ENCODE assay signal across 8 mouse cellular contexts in the genomic region with DNA sequence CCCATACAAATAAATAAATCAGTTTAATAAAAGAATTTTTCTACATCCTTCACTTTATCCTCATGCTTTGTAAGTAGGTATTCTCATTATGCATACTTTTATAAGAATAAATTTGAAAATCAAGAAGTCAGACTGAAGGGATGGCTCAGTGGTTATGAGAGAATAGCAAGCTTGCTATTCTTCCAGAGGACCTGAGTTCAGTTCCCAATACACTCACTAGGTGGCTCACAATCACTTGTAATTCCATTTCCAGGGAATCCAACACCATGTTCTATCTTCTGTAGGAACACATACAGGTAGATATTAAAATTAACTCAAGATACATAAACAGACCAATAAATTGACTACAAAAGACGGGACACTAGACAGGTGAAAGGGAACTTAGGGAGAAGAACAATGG. TPM values are rescaled to one million over a fixed set of nuclear protein-coding genes. Genes with fewer than 3 reads are reported as not detected.
A peak's percentile ranks its signal among the peaks of the same experiment; 100 is the strongest.
DNase-seq lines count a peak whose midpoint lies in the region; ATAC-seq and TF ChIP-seq lines count a peak whose summit lies in the region.

No protein-coding gene starts in this region.

- H3K27ac ChIP-seq in MEL (ENCODE audit: control insufficient read depth, low read depth, low read length) = no peak overlapping the region
- no peak overlapping the region for H3K27ac ChIP-seq in intestine, embryonic 15.5 days
- H3K27ac ChIP-seq in lung, embryonic 14.5 days (ENCODE audit: low read depth) = no peak overlapping the region

- H3K4me2 ChIP-seq in intestine, embryonic 15.5 days (replicated peaks) = no peak overlapping the region
- no peak overlapping the region for H3K4me2 ChIP-seq in lung, embryonic 14.5 days

- H3K9me3 ChIP-seq in MEL (replicated peaks; ENCODE audit: insufficient read depth, low read length) = no peaks in the 10 kb centered on the region
- H3K9me3 ChIP-seq in intestine, embryonic 15.5 days = no peaks in the 10 kb centered on the region
- H3K9me3 ChIP-seq in lung, embryonic 14.5 days (ENCODE audit: low read depth, low read length) = no peaks in the 10 kb centered on the region

- H3K4me3 ChIP-seq in MEL (ENCODE audit: control insufficient read depth in 1 of 2, insufficient read depth in 1 of 2, low read depth in 2 of 2, low read length in 2 of 2) = no peak overlapping the region
- no peak overlapping the region for H3K4me3 ChIP-seq in intestine, embryonic 15.5 days (replicated peaks)
- no peak overlapping the region for H3K4me3 ChIP-seq in lung, embryonic 14.5 days (ENCODE audit: low read depth, low read length)

- intact Hi-C loops in heart, postnatal 10 days (cut with DNase I) = loop anchor here (2.0 to 5.0 kb wide), 3 partner anchors 43 to 112 kb away; partner anchors contain the start of gene Bmpr1a
- intact Hi-C loops in heart, postnatal 25 days (cut with DNase I) = loop anchor here (2.0 to 5.0 kb wide), 2 partner anchors 90 to 108 kb away; no protein-coding TSS in a partner anchor

- no peak for TF ChIP-seq POLR2A in MEL (IDR thresholded peaks at IDR 0.05; ENCODE audit: control insufficient read depth in 1 of 2, insufficient read depth in 1 of 2, low read depth in 1 of 2, low read length in 2 of 2, poor library complexity in 1 of 2)

- TF ChIP-seq EP300 in MEL (IDR thresholded peaks at IDR 0.05; ENCODE audit: low read depth in 1 of 2, low read length in 2 of 2) = no peak

- peak; percentile 57 for TF ChIP-seq RAD21 in MEL (IDR thresholded peaks at IDR 0.05; ENCODE audit: low read depth, low read length)

- no peaks in the 10 kb centered on the region for H3K79me2 ChIP-seq in MEL (ENCODE audit: control insufficient read depth, insufficient read depth, low read length, poor library complexity)

- DNase-seq in heart, postnatal 10 days = peak; percentile 52 to 60
- DNase-seq in heart, postnatal 25 days (ENCODE audit: low spot score) = no peak
- peak; percentile 28 for DNase-seq in MEL (ENCODE audit: low read depth, low spot score)
- DNase-seq in cerebellum, adult 9-10 months = peak; percentile 85
- DNase-seq in lung, embryonic 14.5 days = peak; percentile 83
- DNase-seq in natural killer cell, adult 2 months (ENCODE audit: low spot score in 2 of 2) = no peak
- DNase-seq in urinary bladder, postnatal 4 days (ENCODE audit: low spot score in 2 of 2) = no peak

- H3K9ac ChIP-seq in MEL (ENCODE audit: control insufficient read depth, low read depth, low read length, poor library complexity, severe bottlenecking) = no peak overlapping the region
- no peak overlapping the region for H3K9ac ChIP-seq in intestine, embryonic 15.5 days
- H3K9ac ChIP-seq in lung, embryonic 14.5 days = no peak overlapping the region

- peaks cover 1 to 3% of the 10 kb centered on the region in 2 experiments; a peak in 2 of 4 replicates for H3K27me3 ChIP-seq in MEL (ENCODE audit: control insufficient read depth in 1 of 2, insufficient read depth in 2 of 2, low read length in 2 of 2)
- H3K27me3 ChIP-seq in intestine, embryonic 15.5 days (replicated peaks) = no peaks in the 10 kb centered on the region
- no peaks in the 10 kb centered on the region for H3K27me3 ChIP-seq in lung, embryonic 14.5 days (ENCODE audit: insufficient read depth, low read length)

- H3K4me1 ChIP-seq in MEL (ENCODE audit: control insufficient read depth in 1 of 2, insufficient read depth in 2 of 2, low read length in 2 of 2) = no peaks in the 10 kb centered on the region
- H3K4me1 ChIP-seq in intestine, embryonic 15.5 days (replicated peaks) = no peaks in the 10 kb centered on the region
- H3K4me1 ChIP-seq in lung, embryonic 14.5 days (ENCODE audit: insufficient read depth) = no peaks in the 10 kb centered on the region

- peak; percentile 66 for ATAC-seq in intestine, embryonic 15.5 days
- ATAC-seq in lung, embryonic 14.5 days (ENCODE audit: insufficient read depth) = no peak; the same call in 1 of the 2 replicates

- H3K36me3 ChIP-seq in MEL (ENCODE audit: control insufficient read depth in 1 of 2, insufficient read depth in 2 of 2, low read length in 2 of 2) = no peaks in the 10 kb centered on the region
- no peaks in the 10 kb centered on the region for H3K36me3 ChIP-seq in intestine, embryonic 15.5 days
- H3K36me3 ChIP-seq in lung, embryonic 14.5 days (ENCODE audit: insufficient read depth) = peaks cover 12% of the 10 kb centered on the region; the same call in 1 of the 2 replicates

- TF ChIP-seq CTCF in MEL (IDR thresholded peaks at IDR 0.05 in 2 of 3, conservative IDR thresholded peaks at IDR 0.05 in 1 of 3; ENCODE audit: control insufficient read depth in 1 of 3, insufficient read depth in 1 of 3, low read depth in 2 of 3, low read length in 3 of 3, poor library complexity in 1 of 3, severe bottlenecking in 1 of 3) = peak in 2 of 3 experiments; percentile 24 to 67; a peak in 3 of 6 replicates
- peak; percentile 69 for TF ChIP-seq CTCF in lung, embryonic 14.5 days (IDR thresholded peaks at IDR 0.05; ENCODE audit: low read depth)

- WGBS in intestine, embryonic 15.5 days = 64% methylated on average over 1 of the region's 1 CpGs
- WGBS in lung, embryonic 14.5 days = 67% methylated on average over 1 of the region's 1 CpGs

TF ChIP-seq in MEL, 35 proteins besides CTCF, POLR2A, EP300 and RAD21:
- TF ChIP-seq ZC3H11A (IDR thresholded peaks at IDR 0.05; ENCODE audit: low read depth, low read length) (peak; percentile 19; the same call in 1 of the 2 replicates), SMC3 (IDR thresholded peaks at IDR 0.05; ENCODE audit: low read depth, low read length) (peak; percentile 66), HCFC1 (IDR thresholded peaks at IDR 0.05; ENCODE audit: low read depth, low read length) (no peak), NELFE (IDR thresholded peaks at IDR 0.05; ENCODE audit: low read depth, low read length) (no peak), UBTF (IDR thresholded peaks at IDR 0.05; ENCODE audit: borderline replicate concordance, insufficient read depth, low read depth, low read length) (no peak)

RNA-seq across cellular contexts. Expression of gene Bmpr1a, which starts 44.3 kb away (rescaled TPM):
- 100 to 1,000 TPM in 1 of 2 experiments, 10 to 100 TPM in 1; 83.2 to 115 TPM for total RNA-seq in heart, postnatal 10 days (2021)
- total RNA-seq in heart, postnatal 25 days (2021) = 10 to 100 TPM; 71.8 to 77.5 TPM
- 3.1 and 3.6 TPM in 2 replicates for total RNA-seq in MEL (2012; rRNA removed)
- 1 to 10 TPM in 1 of 2 experiments, not detected in 1; 3.1 TPM for polyA plus RNA-seq in MEL (2012; ENCODE audit: insufficient read depth in 1 of 2, insufficient read length in 2 of 2, low read depth in 1 of 2, low replicate concordance in 2 of 2, missing spikeins in 1 of 2)
- polyA plus RNA-seq in intestine, embryonic 15.5 days (2015; fragmentation: Nextera tagmentation; extraction: Ambion mirVana) = 34.8 and 41.3 TPM in 2 replicates
- 51.1 and 52.7 TPM in 2 replicates for polyA plus RNA-seq in lung, embryonic 14.5 days (2014; fragmentation: Nextera tagmentation; extraction: Ambion mirVana)

Comparison
In these comparisons a context has a peak if more than half of its experiments do, and no peak if none do; other contexts are left out.
1. DNase-seq: peak in heart, postnatal 10 days (2 of 2), MEL (single experiment), cerebellum, adult 9-10 months (single experiment) and lung, embryonic 14.5 days (single experiment); none in heart, postnatal 25 days (single experiment), natural killer cell, adult 2 months (0 of 2) and urinary bladder, postnatal 4 days (0 of 2).
2. RNA of gene Bmpr1a, which starts 44.3 kb away (total RNA-seq): 83.2 to 115 TPM in heart, postnatal 10 days and 71.8 to 77.5 TPM in heart, postnatal 25 days; 3.1 to 3.6 TPM in MEL; every median in the first group is over 10 times any median in the second.